Mouse (Mus musculus) right cerebral cortex, postnatal 36 days (tissue): ENCODE results near the gene Phrf1.

Source experiments
- DNase-seq, 2 experiments: peaks; one replicate each; pipeline ENCODE4 v3.0.0; 2022; ENCODE audit warnings: low spot score in 2 of 2, mixed read lengths in 1 of 2

Phrf1 gene

GRCm38 (mm10) chr7:141228279-141229067 is at the start of gene Phrf1:
Gene Phrf1 (plus strand): TSS chr7:141228784.
- DNase-seq, result peak; percentile 78 to 83

- DNase-seq, result no peak
Observed at GRCm38 (mm10) chr7:141188194-141188593, 40.4 kb upstream of the Phrf1 start.

DNA sequence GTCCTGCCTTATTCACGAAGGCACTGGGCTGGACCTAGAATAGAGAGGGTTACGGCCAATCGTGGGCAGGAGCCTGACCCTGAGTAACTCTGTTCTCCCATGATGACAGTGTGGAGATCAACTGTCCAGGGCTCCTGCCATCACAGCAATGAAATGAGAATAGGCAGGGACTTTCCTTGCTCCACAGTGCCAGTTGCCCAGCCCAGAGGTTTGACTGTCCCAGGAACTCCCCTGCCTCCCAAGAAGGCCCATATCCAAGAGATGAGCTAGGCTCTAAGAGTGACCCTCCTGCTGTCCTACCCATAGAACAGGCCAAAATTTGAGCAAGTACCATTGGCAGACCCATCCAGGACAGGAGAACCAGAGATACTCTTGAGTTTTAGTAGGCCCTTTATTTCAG is 39.9 kb upstream of the Phrf1 start:
- no peak for DNase-seq

DNA sequence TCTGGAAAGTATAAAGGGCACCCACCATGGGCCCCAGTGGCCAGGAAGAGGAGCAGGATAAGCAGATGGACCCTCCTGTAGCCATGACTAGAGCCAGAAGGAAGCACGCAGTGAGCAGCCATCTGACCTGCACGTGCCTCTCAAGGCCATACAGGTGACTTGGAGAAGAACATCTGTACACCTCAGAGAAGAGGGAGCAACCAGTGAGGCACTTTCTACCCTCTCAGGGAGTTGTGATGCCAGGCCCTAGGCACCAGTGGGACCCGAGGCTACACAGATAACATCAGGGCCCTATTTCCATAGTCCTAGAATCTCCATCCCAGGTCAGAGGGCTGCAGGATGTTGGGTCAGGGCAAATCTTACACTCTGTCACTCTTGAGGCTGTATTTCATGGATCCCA is 38.4 kb upstream of the Phrf1 start:
- no peak for DNase-seq

- no peak for DNase-seq
Observed at GRCm38 (mm10) chr7:141191036-141191435, 37.5 kb upstream of the Phrf1 start.

- DNase-seq, result no peak
Observed at GRCm38 (mm10) chr7:141191796-141192685, 36.5 kb upstream of the Phrf1 start.

DNA sequence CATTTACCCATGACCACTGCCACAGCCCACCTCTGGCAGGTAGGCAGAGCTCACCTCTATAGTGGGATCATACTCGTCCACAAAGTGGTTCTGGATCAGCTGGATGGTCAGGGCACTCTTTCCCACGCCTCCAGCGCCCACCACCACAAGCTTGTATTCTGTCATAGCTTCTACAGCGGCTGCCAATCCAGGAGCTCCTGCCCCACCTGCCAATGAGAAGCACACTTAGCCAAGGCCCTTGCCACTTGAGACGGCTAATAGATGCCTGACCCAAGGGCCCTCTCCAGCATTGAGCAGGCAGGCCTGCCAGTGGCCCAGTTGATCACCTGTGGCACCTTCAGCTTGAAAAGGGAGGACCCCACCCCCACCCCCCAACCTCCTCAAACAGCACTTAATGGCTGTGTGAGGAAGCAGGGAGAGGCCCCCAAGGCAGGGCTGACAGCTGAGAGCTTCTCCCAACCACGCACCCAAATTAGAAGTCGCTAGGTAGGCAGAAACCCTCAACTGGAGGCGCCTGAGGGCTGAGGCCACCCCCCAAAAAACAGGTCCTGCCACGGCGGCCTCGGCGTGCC is 35.7 kb upstream of the Phrf1 start:
- peak in 1 of 2 experiments; percentile 37 for DNase-seq

GRCm38 (mm10) chr7:141193348-141193856 is 35.2 kb upstream of the Phrf1 start:
- DNase-seq, result no peak

DNA sequence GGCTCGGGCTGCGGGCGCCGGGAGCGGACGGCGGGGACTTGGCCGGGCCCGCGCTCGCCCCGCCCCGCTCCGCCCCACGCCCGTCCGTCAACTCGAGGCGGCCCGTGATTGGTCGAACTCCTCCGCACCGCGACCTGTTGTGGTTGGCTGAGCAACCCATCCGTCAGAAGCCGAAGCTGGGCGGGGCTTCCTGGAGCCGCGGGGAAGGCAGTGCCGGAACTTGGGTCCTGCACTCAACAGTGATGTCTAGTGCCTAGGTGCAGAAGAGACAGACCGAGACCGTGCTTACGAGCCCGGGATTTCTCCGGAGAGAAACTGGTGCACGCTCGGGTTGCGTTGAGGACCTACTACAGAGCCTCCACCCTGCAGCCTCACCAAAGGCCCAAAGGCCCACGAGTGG is 34.6 kb upstream of the Phrf1 start, which contains the start of the genes Hras and Lrrc56:
Gene Hras, minus strand, starts transcription at position 58 of the 400 bp plus-strand sequence.
Gene Lrrc56, plus strand, starts transcription at position 210 of the 400 bp plus-strand sequence.
- peak; percentile 95 to 96 for DNase-seq

- no peak for DNase-seq
Observed at GRCm38 (mm10) chr7:141194409-141194808, 34.2 kb upstream of the Phrf1 start.

DNA sequence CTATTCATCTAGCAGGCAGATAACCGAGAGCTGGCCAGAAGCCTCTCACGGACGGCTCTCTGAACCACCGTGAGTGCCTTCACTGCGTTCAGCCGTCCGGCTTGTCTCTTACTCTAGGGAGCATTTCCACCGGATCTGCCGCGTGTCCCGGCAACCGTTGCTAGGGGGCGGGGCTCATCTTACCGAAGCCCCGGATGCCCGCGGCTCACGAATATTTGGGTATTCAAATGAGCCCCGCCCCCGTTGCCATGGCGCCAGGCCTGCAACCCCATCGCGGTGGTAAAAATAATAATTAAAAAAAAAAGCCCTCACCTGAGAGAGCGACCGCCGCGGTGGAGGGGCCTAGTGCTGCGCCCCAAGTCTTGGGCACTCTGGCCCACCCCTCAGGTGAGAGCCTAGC is 33.8 kb upstream of the Phrf1 start:
- DNase-seq, result peak; percentile 83 to 85

DNA sequence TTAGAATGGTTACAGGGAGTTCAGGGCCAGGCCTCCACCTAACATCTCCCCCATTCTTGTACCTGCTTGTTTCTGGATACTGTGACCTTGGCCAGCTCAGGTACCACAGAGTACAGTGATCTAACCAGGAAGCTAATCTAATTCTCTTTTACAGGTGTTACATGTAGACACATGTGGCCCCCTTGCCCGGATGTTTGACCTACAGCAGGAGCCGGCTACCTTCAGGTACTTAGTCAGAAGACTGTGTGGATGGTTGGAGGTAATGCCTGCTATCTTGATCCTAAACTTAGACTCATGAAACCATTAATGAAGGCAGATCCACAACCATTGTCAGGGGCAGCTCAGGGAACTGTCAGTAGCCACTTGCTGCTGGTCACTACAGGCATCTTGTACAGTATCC is 32.8 kb upstream of the Phrf1 start:
- DNase-seq, result no peak

DNA sequence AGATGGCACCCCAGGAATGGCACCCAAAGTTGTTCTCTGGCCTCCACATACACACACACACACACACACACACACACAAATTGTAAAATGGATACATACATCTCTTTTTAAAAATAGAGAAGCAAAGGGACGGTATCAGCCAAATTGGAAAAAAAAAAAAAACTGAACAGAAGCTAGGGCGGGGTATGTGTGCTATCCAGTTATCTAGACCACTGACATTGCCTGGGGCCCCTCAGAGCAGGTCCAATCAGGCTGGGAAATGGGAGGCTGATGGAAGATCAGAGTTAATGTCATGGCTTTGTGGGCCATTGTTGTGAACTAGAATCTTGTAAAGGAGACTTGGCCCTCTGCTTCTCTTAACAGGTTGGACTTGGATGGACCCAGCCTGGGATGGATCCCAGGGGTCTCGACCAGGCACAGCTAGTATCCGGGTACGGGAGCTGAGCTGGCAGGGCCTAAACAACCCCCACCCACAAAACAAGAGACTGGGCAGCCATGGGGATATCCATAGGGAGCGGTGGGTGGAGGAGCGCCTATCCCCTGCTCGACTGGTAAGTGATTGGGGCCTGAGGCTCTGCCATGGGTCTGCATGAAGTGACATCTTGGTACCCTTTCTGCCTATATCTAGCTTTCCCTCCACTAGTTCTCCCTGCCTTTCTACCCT is 31.8 kb upstream of the Phrf1 start:
- no peak for DNase-seq

DNA sequence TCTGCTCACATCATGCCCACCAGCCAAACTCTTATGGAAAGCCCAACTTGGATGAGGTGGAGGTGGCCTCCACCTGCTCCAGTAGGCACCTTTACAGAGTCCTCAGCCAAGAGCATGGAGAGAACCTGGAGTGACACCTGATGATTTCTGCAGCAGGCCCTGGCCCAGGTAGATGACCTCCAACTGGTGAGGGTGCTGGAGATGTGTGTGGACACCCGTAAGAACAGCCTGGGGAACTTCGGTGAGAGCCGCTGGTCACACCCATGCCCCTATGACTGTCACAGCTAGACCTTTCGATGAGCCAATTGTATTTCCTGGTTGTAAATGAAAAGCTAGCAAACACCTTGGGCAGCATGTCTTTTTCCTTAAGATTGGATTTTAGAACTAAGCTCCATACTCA is 30.5 kb upstream of the Phrf1 start:
- no peak for DNase-seq

DNA sequence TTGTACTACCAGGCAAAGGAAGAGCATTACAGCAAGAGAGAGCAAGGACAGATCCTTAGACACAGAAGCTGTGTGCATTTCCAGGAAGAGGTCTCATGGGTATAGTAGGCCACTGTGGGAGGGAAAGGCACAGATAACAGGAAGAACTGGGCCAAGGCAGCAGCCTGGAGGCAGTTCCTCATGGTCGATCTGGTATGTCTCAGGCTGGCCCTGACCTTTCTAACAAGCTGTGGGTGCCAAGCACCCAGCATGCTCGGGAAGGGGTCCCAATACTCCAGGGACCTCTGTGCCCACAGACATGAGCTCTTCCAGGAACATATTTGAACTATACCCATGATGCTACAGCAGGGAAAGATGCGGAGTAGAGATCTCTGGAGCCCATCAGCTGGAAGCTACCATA is 24.0 kb upstream of the Phrf1 start:
- no peak for DNase-seq

GRCm38 (mm10) chr7:141205504-141205903 is 23.1 kb upstream of the Phrf1 start:
- no peak for DNase-seq

DNA sequence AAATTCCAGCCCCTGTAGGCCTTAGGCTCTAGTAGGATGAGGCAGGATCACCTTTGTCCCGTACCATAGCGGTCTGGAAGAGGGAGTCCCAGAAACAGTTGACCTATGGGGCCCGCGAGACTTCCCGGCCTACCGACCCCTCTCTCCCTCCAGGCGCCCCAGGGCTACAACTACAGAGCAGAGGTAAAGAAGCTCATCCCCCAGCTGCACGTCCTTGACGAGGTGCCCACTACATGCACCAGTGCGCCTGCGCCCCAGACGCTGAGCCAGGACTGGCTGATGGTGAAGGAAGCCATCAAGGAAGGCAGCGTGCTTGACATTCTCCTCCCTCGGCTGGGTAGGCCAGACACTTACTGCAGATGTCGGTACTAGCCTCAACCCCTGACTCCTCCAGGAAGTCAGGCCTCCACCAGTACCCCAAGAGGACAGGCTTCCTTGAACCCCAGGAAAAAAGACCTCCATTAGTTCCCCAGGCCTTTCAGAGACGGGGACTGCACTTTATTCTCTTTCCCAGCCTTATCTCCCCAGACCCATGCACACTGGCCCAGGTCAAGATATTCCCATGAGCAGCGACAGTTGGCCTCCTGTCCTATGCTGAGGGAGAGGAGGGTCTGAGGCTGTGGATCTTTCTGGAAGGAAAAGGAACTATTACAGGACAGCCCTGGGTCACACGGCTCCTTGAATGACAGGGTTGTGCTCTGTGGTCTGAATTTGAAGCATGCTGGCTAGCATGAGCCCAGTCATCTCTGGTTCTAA is 22.2 kb upstream of the Phrf1 start:
- DNase-seq, result no peak

DNA sequence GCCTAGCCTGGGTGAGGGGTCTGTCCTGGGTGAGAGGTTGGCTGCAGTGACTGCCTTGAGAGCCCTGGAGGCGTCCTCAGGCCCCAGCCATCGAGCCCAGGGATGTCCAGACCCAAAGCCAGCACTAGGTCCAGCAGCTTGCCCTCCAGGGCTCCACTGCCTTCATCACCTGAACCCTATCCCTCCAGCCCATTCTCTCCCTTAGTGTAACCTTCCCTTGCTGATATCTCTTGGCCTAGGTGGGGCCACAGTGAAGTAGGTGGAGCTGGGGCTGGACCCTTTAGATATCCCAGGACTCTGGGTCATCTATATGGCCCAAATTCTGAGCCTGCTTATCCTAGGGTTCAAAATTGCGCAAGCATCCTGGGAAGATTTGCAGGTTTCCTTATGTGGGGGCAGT is 19.1 kb upstream of the Phrf1 start:
- DNase-seq, result no peak

DNA sequence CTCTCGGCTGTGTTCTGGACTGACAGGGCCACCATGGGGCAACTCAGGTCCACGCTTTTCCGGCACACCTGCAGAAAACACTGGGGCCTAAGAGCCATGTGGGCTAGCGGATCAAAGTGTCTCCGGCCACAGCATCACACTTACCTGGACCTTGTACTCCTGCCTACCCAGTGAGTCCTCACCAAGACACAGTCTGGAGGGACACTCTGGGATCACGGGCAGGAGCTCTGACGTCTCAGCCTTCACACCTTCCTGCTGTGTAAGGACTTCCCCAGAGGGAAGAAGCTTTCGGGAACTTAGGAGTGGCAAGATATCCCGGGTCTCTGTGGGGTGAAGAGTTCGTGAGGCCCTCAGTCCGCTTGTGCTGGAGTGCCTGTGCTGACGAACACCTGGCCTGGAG is 18.4 kb upstream of the Phrf1 start:
- no peak for DNase-seq

- DNase-seq, result no peak
Observed at GRCm38 (mm10) chr7:141210606-141211131, 17.9 kb upstream of the Phrf1 start.

DNA sequence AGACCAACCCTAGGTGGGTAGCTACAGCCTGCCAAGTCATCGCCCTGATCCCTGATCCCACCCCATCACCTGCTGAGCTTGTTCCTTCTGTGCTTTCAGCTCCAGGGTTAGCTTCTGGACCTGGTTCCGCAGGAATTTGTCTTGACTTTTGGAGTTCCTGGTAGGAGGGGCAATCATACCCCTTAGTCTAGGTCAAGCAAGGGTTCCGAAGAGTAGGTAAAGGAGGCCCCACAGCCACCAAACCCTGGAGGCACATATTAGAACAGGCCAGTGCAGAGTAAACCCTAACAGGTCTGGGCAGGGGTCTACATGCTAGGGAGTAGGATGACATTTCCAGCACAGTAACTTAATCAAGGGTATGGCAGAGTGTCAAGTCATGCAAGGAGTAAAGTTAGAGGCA is 15.5 kb upstream of the Phrf1 start:
- DNase-seq, result no peak
